Mouse (Mus musculus) heart, adult 2 months (tissue): ENCODE measurements around the gene Atl2.

Source experiments
- CTCF ChIP-seq: fragments of 200-600 bp; IDR thresholded peaks from 2 replicates; pipeline ENCODE4 v1.8.1; 2022; ENCODE audit warnings: antibody characterized with exemption, mild to moderate bottlenecking, moderate library complexity
- EP300 ChIP-seq: fragments of 200-500 bp; IDR thresholded peaks from 2 replicates; pipeline ENCODE4 v1.6.1; 2011; ENCODE audit warnings: low read depth, low read length, control low read depth; ENCODE audit not compliant: insufficient read depth
- POLR2A ChIP-seq: fragments of 200-500 bp; IDR thresholded peaks from 2 replicates; pipeline ENCODE4 v1.6.1; 2011; ENCODE audit warnings: mild to moderate bottlenecking, low read depth, low read length, control low read depth; ENCODE audit not compliant: insufficient read depth

DNA sequence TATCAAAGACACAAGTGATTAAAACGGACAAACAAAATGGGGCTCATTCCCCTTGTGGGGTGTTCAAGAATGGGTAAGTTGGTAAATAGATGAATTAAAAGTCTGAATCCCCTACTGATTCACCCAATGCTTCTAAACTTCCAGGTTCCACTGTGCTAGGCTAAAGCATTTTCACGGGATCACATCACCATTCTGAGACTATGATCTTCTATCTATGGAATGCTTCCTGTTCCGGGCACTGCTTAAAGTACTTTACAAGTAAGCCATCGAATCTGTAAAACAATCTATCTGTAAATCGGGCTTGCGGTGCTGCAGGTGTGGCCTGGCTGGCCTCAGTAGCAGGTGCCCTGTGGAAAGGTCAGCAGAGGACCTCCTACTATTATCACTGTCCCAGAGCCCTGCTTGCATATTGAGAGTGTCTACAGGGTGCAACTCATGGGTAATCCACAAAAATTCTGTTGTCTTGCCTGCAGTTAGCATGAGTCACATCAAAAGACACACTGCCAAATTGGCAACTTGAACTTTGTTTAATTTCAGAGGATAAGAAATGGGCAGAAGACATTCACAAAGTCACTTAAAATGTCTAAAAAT, 2.3 kb upstream of the Atl2 start:
- TF ChIP-seq POLR2A (no peak), CTCF (no peak), EP300 (no peak)
